Mouse (Mus musculus) embryonic fibroblast, embryonic 13.5 days (primary cell): Measurements from ENCODE around the gene Syne4. TPM values are rescaled to one million over a fixed set of nuclear protein-coding genes. Genes with fewer than 3 reads are reported as not detected.

ENCODE experiments used
- H3K27ac ChIP-seq: 2 replicates; pipeline ENCODE4 v1.5.1; 2012; ENCODE audit warnings: low read length, control low read depth, inconsistent platforms; ENCODE audit not compliant: insufficient read depth
- H3K4me1 ChIP-seq: 2 replicates; pipeline ENCODE4 v1.6.1; 2011; ENCODE audit warnings: low read length; ENCODE audit not compliant: control insufficient read depth, insufficient read depth
- H3K4me3 ChIP-seq: 2 replicates; pipeline ENCODE4 v1.5.1; 2011; ENCODE audit warnings: mild to moderate bottlenecking, control low read depth, low read length; ENCODE audit not compliant: insufficient read depth
- CTCF ChIP-seq: IDR thresholded peaks from 2 replicates; pipeline ENCODE4 v1.5.1; 2011; ENCODE audit warnings: mild to moderate bottlenecking, control low read depth, low read length, moderate library complexity, borderline replicate concordance; ENCODE audit not compliant: insufficient read depth
- POLR2A ChIP-seq: IDR thresholded peaks from 2 replicates; pipeline ENCODE4 v1.6.1; 2011; ENCODE audit warnings: low read depth, mild to moderate bottlenecking, control low read depth, low read length, moderate library complexity
- polyA plus RNA-seq: library from polyadenylated mRNA; stranded (reverse); fragments of >200 nt; gene quantifications from 2 replicates; pipeline ENCODE4 v1.2.4, GENCODE M21; 2011; ENCODE audit warnings: low read depth; ENCODE audit not compliant: missing spikeins, insufficient read length

Gene Syne4
- polyA plus RNA-seq, 1 experiment, result 2.6 TPM

DNA sequence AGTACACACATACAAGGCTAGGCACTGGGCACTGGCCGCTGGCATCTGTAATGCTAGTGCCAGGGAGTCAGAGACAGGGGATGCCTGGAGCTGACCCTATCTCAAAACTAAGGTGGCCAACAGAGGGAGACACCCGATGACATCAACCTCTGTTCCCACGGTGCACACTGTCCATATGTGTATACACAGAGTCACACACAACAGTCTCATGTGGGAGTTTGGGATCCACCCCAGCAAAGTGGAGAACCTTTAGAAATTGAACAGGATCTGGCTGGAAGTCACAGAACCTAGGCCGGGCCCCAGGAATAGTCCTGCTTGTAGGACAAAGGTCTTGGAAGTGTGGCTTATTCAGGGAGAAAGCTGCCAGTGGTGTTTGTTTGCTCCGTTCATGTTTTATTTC is 20.3 kb upstream of the Syne4 start:
- no peak overlapping the region for H3K4me3 ChIP-seq
- no peaks in the 10 kb centered on the region for H3K4me1 ChIP-seq
- no peak overlapping the region for H3K27ac ChIP-seq
- TF ChIP-seq CTCF (no peak), POLR2A (no peak)

DNA sequence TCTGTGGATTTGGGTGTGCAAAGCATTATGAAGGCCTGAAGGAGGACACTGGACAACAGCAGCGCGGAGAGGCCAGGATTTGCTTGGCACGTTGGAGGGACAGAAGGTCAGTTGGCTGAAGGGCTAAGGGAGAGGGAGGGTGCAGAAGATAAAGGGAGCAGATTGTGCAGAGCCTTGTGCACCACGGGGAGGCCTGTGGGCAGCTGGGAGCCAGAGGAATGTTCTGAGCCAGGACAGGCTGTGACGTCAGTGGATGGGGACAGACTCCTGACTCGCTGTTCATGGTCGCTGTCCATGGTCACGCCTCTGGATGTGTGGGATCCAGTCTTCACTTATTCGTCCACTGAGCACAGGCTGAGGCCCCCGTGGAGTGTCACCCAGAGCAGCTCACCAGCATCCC is 19.5 kb upstream of the Syne4 start:
- H3K4me1 ChIP-seq, result no peaks in the 10 kb centered on the region
- TF ChIP-seq POLR2A, result no peak
- no peak for TF ChIP-seq CTCF
- H3K27ac ChIP-seq, result no peak overlapping the region
- H3K4me3 ChIP-seq, result no peak overlapping the region

DNA sequence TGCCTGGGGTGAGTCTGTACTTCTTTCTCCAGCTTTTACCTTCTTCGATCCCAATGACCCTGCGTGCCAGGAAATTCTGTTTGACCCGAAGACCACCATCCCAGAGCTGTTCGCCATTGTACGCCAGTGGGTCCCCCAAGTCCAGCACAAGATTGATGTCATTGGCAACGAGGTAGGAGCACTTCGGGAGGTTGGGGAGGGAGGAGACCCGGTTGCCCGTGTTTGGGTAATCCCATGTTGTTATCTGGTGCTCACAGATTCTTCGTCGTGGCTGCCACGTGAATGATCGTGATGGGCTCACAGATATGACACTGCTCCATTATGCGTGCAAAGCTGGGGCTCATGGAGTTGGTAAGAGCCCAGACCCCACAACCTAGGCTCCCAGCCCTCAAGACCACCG is 17.8 kb upstream of the Syne4 start:
- H3K4me3 ChIP-seq, result no peak overlapping the region
- H3K27ac ChIP-seq, result no peak overlapping the region
- H3K4me1 ChIP-seq, result no peaks in the 10 kb centered on the region
- TF ChIP-seq CTCF (no peak), POLR2A (no peak)

DNA sequence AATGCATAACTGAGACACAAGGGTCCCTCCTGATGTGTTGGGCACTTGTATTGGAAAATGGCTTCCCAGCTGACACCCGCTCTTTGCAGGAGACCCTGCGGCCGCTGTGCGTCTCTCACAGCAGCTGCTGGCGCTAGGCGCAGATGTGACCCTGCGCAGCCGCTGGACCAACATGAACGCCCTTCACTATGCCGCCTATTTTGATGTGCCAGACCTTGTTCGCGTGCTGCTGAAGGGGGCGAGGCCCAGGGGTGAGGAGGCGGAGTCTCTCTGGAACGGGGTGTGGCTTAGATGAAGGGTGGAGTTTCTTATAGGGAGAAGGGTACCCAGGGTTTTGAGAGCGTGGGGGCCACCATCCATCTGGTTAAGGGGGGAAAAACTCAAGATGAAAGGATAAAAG is 17.3 kb upstream of the Syne4 start:
- Histone ChIP-seq H3K4me1 (no peaks in the 10 kb centered on the region), H3K27ac (no peak overlapping the region), H3K4me3 (no peak overlapping the region)
- TF ChIP-seq CTCF (no peak), POLR2A (no peak)

DNA sequence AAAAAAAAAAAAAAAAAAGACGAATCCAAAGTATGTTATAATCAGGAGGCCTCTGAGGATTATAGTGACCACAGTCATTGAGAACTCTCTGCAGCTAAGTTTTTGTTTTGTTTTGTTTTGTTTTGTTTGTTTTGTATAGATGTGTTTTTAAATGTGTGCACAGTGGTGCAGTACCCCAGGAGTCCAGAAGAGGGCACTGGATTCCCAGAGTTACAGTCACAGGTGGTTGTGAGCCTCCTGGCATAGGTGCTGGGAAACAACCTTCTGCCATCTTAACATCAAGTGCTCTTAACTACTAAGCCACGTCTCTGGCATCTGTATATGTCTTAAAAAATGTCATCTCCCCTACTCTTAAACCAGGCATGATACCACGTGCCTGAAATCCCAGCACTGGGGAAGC is 13.7 kb upstream of the Syne4 start:
- no peaks in the 10 kb centered on the region for H3K4me1 ChIP-seq
- no peak overlapping the region for H3K4me3 ChIP-seq
- no peak for TF ChIP-seq POLR2A
- TF ChIP-seq CTCF, result no peak
- H3K27ac ChIP-seq, result no peak overlapping the region

DNA sequence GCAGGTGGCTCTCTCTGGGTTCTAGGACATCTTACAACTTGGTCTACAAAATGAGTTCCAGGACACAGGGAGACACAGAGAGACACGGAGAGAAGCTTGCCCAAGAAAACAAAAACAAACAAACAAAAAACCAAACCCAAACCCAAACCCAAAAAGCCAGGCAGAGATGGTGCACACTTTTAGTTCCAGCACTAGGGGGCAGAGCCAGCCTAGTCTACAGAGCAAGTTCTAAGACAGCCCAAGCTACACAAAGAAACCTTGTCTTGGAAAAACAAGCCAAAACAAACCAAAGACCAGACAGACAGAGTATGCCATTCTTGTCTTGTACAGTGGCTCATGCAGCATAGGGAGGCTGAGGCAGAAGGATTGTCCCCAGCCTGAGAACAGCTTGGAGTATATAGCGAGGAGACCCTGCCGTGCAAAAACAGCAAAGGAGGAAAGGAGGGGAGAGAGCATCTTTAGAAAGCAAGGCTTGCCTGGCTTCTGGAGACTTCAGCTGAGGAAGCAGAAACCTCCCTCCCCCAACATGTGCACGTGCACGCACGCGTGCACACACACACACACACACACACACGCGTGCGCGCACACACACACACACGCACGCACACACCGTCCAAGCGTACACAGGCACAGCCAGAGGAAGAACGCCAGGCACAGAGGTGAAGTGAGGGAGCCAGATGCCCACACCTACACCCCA is 8.4 kb upstream of the Syne4 start:
- no peak for TF ChIP-seq POLR2A
- no peak for TF ChIP-seq CTCF
- H3K27ac ChIP-seq, result no peak overlapping the region
- no peak overlapping the region for H3K4me3 ChIP-seq
- H3K4me1 ChIP-seq, result no peaks in the 10 kb centered on the region

DNA sequence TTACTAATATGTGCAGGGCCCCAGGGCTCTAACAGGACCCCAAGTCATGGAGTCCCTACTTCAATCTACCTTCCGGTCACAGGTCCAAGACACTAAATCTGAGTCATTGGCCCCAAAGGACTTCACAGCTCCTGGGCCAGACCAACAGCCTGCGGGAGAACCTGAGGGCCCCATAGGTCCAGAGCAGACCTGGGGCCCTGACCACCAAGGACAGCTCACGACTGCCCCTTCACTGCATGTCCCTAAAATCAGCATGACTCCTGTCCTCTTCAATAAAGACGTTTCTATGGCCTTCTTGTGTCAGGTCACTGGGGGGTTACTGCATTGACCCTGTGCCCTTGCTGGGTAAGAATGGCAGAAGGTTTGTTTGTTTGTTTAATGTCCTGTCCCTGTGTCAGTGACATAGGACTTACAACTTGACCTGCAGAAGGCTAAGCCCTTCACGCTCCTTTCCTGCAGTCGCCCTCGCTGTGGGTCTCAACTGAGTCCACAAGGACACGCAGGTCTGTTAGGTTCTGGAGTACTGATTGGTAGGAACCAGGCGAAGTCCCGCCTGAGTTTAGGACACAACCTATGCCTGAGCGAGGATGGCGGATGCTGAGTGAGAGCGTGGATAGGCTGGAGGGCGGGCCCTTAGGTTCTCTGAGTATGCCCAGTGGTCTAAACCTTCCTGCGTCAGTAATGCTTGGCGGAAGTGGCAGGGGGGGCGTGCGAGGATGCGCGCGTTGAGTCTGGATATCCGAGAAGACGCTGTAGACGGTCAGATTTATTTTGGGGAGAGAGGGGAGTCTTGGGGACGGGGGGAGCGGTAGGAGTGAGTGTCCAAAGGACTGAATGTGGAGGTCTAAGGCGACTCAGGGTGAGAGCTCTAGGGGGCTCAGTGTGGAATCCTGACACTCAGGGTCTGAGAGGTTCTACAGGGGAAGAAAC is 6.3 kb upstream of the Syne4 start, which contains the start of gene Alkbh6:
TSS of gene Alkbh6 (plus strand) at position 642 of the 930 bp plus-strand sequence.
- H3K4me1 ChIP-seq, result no peaks in the 10 kb centered on the region
- TF ChIP-seq POLR2A, result peak; percentile 99
- TF ChIP-seq CTCF, result no peak
- no peak within 1 kb of the TSS for H3K27ac ChIP-seq
- peak within 1 kb of the TSS; percentile 73 for H3K4me3 ChIP-seq

DNA sequence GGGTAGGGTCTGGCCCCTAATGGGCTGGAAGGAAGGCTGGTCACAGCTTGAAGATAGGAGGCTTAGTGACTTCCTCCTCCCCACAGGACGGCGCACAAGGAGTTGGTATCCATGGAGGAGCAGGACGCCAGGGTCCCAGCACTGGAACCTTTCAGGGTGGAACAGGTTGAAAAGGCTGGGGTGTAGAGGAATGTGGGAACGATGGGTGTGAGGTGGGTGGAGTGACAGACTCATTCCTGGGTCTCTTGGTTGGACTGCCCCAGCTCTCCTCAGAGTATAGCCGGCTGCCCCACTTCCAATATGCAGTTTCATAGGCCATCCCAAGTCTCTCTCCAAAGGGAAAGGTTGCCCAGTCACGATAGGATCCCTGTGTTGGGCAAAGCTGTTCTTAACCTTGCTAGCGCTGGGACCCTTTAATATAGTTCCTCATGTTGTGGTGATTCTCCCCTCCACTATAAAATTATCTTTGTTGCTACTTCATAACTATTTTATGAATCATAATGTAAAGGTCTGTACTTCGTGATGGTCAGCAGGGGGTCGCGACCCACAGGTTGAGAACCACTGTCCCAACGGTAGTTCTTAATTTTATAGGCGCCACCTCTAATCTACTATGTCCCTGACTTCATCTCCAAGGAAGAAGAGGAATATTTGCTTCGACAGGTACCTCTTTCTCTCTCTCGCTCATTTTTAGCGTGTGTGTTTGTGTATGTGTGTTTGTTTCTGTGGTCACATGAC is 5.0 kb upstream of the Syne4 start:
- Histone ChIP-seq H3K27ac (no peak overlapping the region), H3K4me1 (no peaks in the 10 kb centered on the region), H3K4me3 (peak overlapping the region; percentile 73)
- TF ChIP-seq POLR2A, result no peak
- no peak for TF ChIP-seq CTCF

DNA sequence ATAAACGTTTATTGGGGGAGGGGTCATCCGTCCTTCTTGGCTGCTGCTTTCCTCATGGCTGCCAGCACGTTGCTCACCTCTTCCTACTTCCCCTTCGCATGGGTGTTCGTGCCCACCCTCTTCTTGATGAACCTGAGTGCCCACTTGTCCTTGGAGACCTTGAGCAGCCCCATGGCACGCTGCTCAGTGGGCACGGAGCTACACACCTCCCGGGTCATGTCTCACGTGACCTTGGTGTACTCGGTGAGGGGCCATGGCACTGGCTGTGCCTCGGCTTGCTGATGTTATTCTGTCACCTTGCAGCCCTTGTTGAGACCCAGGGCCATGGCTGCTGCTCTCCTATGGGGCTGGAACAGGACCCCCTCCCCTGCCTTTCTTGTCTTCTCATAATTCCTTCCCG is 4.5 kb upstream of the Syne4 start:
- Histone ChIP-seq H3K4me3 (no peak overlapping the region), H3K27ac (no peak overlapping the region), H3K4me1 (no peaks in the 10 kb centered on the region)
- no peak for TF ChIP-seq POLR2A
- no peak for TF ChIP-seq CTCF
